Mouse (Mus musculus): ENCODE results near the gene Relb. TPM values are rescaled to one million over a fixed set of nuclear protein-coding genes. Genes with fewer than 3 reads are reported as not detected.

The Relb gene
- polyA plus RNA-seq, 1 experiment, result 25.7 TPM

DNA sequence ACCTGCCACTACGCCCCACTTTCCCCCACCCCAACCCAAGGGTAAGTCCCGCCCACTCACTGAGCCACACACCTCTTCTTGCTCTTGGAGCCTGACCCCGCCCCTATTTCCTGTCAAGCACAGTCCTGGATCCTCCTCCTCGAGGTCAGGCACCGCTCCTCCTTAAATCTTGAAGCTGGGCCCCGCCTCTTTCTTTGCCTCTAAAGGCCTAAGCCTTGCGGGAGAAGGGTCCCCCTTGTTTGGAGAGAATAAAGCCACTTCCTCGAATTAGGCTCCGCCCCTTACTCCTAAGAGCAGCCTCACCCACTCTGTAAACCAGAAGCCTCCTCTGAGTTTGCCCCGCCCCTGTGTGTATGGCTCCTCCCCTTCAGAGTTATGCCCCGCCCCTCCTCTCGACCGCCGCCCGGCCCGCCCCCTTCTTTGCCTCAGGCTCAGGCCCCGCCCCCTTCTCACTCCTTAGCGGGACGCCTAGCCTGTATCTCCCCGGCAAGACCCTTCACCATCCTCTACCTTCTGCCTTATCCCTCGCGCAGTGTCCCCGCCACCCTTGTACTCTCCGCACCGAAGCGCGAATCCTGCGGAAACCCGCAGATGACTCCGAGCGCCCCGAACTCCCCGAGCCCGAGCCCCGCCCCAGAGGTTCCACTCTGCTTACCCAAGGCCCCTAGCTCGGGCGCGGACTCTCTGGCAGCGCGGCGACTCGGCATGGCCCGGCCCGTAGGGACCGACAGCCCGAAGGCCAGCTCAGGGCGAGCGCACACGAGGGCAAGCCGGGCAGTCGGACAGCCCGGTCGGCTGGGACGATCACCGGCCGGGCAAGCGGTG lies 490 bp downstream of the Relb start:
- Histone ChIP-seq H3K4me3 (peak overlapping the region; percentile 42), H3K27me3 (ENCODE audit: control insufficient read depth, insufficient read depth, insufficient read length) (no peaks in the 10 kb centered on the region), H3K36me3 (ENCODE audit: control insufficient read depth, insufficient read depth) (no peaks in the 10 kb centered on the region), H3K4me2 (ENCODE audit: low read depth) (peak overlapping the region; percentile 73), H3K79me2 (ENCODE audit: control insufficient read depth, insufficient read depth) (no peaks in the 10 kb centered on the region), H3ac (ENCODE audit: control insufficient read depth, insufficient read length) (peak overlapping the region; percentile 70)
- peak; percentile 53 for TF ChIP-seq POLR2A (IDR thresholded peaks at IDR 0.05; ENCODE audit: insufficient read length, low read depth)
- TF ChIP-seq CEBPB (IDR thresholded peaks at IDR 0.05; ENCODE audit: insufficient read depth, poor library complexity, severe bottlenecking), result no peak
- TF ChIP-seq POLR2AphosphoS2 (IDR thresholded peaks at IDR 0.05; ENCODE audit: insufficient read length, low read depth), result peak; percentile 42

GRCm38 (mm10) chr7:19628192-19628535 lies 1.1 kb downstream of the Relb start:
- Histone ChIP-seq H3K4me2 (ENCODE audit: low read depth) (peak overlapping the region; percentile 73), H3K4me3 (peak overlapping the region; percentile 42), H3K79me2 (ENCODE audit: control insufficient read depth, insufficient read depth) (no peaks in the 10 kb centered on the region), H3K27me3 (ENCODE audit: control insufficient read depth, insufficient read depth, insufficient read length) (no peaks in the 10 kb centered on the region), H3K36me3 (ENCODE audit: control insufficient read depth, insufficient read depth) (no peaks in the 10 kb centered on the region), H3ac (ENCODE audit: control insufficient read depth, insufficient read length) (no peak overlapping the region)
- no peak for TF ChIP-seq CEBPB (IDR thresholded peaks at IDR 0.05; ENCODE audit: insufficient read depth, poor library complexity, severe bottlenecking)
- TF ChIP-seq MYOG (IDR thresholded peaks at IDR 0.05; ENCODE audit: control insufficient read depth in 1 of 3, insufficient read depth in 1 of 3, insufficient read length in 2 of 3, low read depth in 2 of 3), result no peak
- TF ChIP-seq REST (IDR thresholded peaks at IDR 0.05; ENCODE audit: insufficient read depth, insufficient read length), result no peak
- TF ChIP-seq TCF3 (IDR thresholded peaks at IDR 0.05; ENCODE audit: insufficient read length, low read depth), result no peak
- TF ChIP-seq E2F4 (IDR thresholded peaks at IDR 0.05; ENCODE audit: insufficient read depth), result no peak
- TF ChIP-seq USF1 (IDR thresholded peaks at IDR 0.05; ENCODE audit: low read depth), result no peak
- TF ChIP-seq POLR2A (IDR thresholded peaks at IDR 0.05; ENCODE audit: insufficient read length, low read depth), result no peak
- TF ChIP-seq POLR2AphosphoS2 (IDR thresholded peaks at IDR 0.05; ENCODE audit: insufficient read length, low read depth), result no peak

- H3K4me3 ChIP-seq, result peak overlapping the region; percentile 42
- H3K27me3 ChIP-seq (ENCODE audit: control insufficient read depth, insufficient read depth, insufficient read length), result no peaks in the 10 kb centered on the region
- no peaks in the 10 kb centered on the region for H3K79me2 ChIP-seq (ENCODE audit: control insufficient read depth, insufficient read depth)
- H3ac ChIP-seq (ENCODE audit: control insufficient read depth, insufficient read length), result no peak overlapping the region
- no peaks in the 10 kb centered on the region for H3K36me3 ChIP-seq (ENCODE audit: control insufficient read depth, insufficient read depth)
- peak overlapping the region; percentile 73 for H3K4me2 ChIP-seq (ENCODE audit: low read depth)
- TF ChIP-seq REST (IDR thresholded peaks at IDR 0.05; ENCODE audit: insufficient read depth, insufficient read length) (no peak), SRF (IDR thresholded peaks at IDR 0.05; ENCODE audit: control insufficient read depth, insufficient read length, low read depth) (no peak), TCF3 (IDR thresholded peaks at IDR 0.05; ENCODE audit: insufficient read length, low read depth) (no peak), TCF12 (IDR thresholded peaks at IDR 0.05; ENCODE audit: insufficient read depth, poor library complexity, severe bottlenecking) (no peak), POLR2AphosphoS2 (IDR thresholded peaks at IDR 0.05; ENCODE audit: insufficient read length, low read depth) (no peak), E2F4 (IDR thresholded peaks at IDR 0.05; ENCODE audit: insufficient read depth) (no peak), CEBPB (IDR thresholded peaks at IDR 0.05; ENCODE audit: insufficient read depth, poor library complexity, severe bottlenecking) (no peak)
Measured at GRCm38 (mm10) chr7:19627721-19628120, 1.5 kb downstream of the Relb start.

GRCm38 (mm10) chr7:19623433-19623832 lies 5.8 kb downstream of the Relb start:
- peaks cover 2% of the 10 kb centered on the region for H3K36me3 ChIP-seq (ENCODE audit: control insufficient read depth, insufficient read depth)
- no peak for TF ChIP-seq TCF12 (IDR thresholded peaks at IDR 0.05; ENCODE audit: insufficient read depth, poor library complexity, severe bottlenecking)
- TF ChIP-seq USF1 (IDR thresholded peaks at IDR 0.05; ENCODE audit: low read depth), result no peak
- no peak for TF ChIP-seq MAX (IDR thresholded peaks at IDR 0.05; ENCODE audit: low read depth)
- TF ChIP-seq CEBPB (IDR thresholded peaks at IDR 0.05; ENCODE audit: insufficient read depth, poor library complexity, severe bottlenecking), result no peak
- no peak for TF ChIP-seq SRF (IDR thresholded peaks at IDR 0.05; ENCODE audit: control insufficient read depth, insufficient read length, low read depth)
- TF ChIP-seq REST (IDR thresholded peaks at IDR 0.05; ENCODE audit: insufficient read depth, insufficient read length), result no peak
- TF ChIP-seq E2F4 (IDR thresholded peaks at IDR 0.05; ENCODE audit: insufficient read depth), result no peak
- no peaks in the 10 kb centered on the region for H3K27me3 ChIP-seq (ENCODE audit: control insufficient read depth, insufficient read depth, insufficient read length)
- H3K79me2 ChIP-seq (ENCODE audit: control insufficient read depth, insufficient read depth), result no peaks in the 10 kb centered on the region
- no peak overlapping the region for H3K4me2 ChIP-seq (ENCODE audit: low read depth)
- no peak overlapping the region for H3ac ChIP-seq (ENCODE audit: control insufficient read depth, insufficient read length)
- no peak overlapping the region for H3K4me3 ChIP-seq

DNA sequence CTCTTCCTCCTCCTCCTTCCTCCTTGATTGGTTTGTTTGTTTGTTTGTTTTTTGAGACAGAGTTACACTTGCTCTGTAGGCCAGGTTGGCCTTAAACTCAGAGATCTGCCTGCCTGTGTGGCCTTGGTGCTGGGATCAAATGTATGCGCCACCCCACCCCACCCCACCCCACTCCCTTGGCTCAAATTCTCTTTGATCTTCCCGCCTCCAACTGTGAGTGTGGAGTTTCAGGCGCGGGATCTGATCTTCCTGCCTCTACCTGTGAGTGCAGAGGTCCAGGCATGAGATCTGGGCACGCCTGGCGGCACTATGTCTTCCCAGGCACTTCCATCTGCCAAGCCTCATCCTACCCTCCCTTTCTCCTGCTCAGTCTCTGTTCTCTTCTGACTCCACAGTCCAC lies 7.0 kb downstream of the Relb start:
- no peak overlapping the region for H3K4me3 ChIP-seq
- no peak overlapping the region for H3K4me2 ChIP-seq (ENCODE audit: low read depth)
- no peaks in the 10 kb centered on the region for H3K79me2 ChIP-seq (ENCODE audit: control insufficient read depth, insufficient read depth)
- H3K27me3 ChIP-seq (ENCODE audit: control insufficient read depth, insufficient read depth, insufficient read length), result no peaks in the 10 kb centered on the region
- no peak overlapping the region for H3ac ChIP-seq (ENCODE audit: control insufficient read depth, insufficient read length)
- peaks cover 4% of the 10 kb centered on the region for H3K36me3 ChIP-seq (ENCODE audit: control insufficient read depth, insufficient read depth)
- TF ChIP-seq MAX (IDR thresholded peaks at IDR 0.05; ENCODE audit: low read depth) (no peak), POLR2A (IDR thresholded peaks at IDR 0.05; ENCODE audit: insufficient read length, low read depth) (no peak), SRF (IDR thresholded peaks at IDR 0.05; ENCODE audit: control insufficient read depth, insufficient read length, low read depth) (no peak), TCF3 (IDR thresholded peaks at IDR 0.05; ENCODE audit: insufficient read length, low read depth) (no peak), USF1 (IDR thresholded peaks at IDR 0.05; ENCODE audit: low read depth) (no peak), REST (IDR thresholded peaks at IDR 0.05; ENCODE audit: insufficient read depth, insufficient read length) (no peak), E2F4 (IDR thresholded peaks at IDR 0.05; ENCODE audit: insufficient read depth) (no peak), CEBPB (IDR thresholded peaks at IDR 0.05; ENCODE audit: insufficient read depth, poor library complexity, severe bottlenecking) (no peak), MYOD1 (IDR thresholded peaks at IDR 0.05; ENCODE audit: control insufficient read depth in 1 of 3, insufficient read length in 2 of 3, low read depth in 2 of 3) (no peak), TCF12 (IDR thresholded peaks at IDR 0.05; ENCODE audit: insufficient read depth, poor library complexity, severe bottlenecking) (no peak)

Data from myocyte (in vitro differentiated cells).